Mouse (Mus musculus) embryo, embryonic 9.5 days (tissue): ENCODE measurements around the gene Sox6.
"Not testable (repeated sequence)": the region's sequence is repeated elsewhere in the genome, so short reads cannot be mapped to it uniquely, and the experiment has no call there.

Experiments used
- DNase-seq: peaks from one replicate; pipeline ENCODE4 v3.0.0-alpha.2; 2017; ENCODE audit errors: extremely low spot score

The Sox6 gene

DNA sequence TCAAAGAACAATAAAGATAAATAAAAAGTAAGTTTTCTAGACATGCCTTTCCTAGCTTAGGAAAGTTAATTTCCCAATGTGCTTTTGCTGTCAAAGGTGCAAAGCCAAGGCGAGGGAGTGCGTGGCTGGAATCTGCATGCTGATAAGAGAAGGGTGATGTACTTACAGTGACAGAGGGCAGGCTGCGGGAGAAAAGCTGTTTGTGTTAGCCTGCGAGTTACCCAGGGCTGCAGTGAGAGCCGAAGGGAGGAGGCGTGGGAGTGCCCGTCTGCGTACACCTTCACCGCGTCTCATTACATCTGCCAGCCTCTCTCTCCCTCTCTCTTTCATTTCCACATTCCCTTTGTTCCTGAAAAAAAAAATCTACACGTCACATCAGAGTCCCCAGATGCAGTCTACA is at the start of gene Sox6:
Gene Sox6 (minus strand): TSS at position 286 of the 400 bp plus-strand sequence.
- peak; percentile 50 for DNase-seq

DNA sequence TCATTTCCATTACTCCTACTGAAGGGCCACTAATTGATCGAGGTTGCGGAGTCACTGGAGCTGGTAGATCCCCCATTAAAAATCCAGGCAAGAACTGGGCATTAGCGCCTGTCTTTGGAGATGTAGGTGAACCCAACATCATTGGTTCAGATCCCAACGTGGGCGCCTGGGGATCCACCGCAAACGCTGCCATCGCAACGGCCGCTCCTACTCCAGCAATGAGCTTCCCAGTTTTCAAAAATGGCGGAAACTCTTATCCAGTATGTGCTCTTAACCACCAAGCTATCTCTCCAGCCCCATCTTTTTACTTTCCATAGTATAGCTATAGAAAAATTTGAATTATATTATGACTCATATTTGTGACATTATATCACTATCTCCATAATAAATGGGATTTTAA is 45.8 kb upstream of the Sox6 start, which contains the start of gene Gm4353:
Gene Gm4353 (minus strand): TSS at position 270 of the 400 bp plus-strand sequence.
- not testable (repeated sequence) for DNase-seq

DNA sequence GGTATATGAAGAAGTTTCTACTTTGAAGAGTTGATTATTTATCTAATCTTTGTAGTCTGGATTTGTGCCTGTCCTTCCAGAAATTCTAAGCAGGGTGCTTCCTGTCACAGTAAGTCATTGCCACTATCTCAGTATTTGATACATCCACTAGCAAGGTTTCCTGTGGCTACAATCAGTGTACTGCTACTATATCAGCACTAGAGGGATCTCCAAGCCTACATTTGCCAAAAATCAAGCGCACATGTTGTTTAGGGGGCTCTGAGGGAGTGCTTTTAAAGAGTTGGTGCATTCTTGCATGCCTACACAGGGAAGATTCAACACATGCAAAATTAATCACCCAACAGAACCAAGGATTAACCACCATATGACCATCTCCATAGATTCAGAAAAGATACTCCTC is 22.1 kb upstream of the Sox6 start:
- no peak for DNase-seq

DNA sequence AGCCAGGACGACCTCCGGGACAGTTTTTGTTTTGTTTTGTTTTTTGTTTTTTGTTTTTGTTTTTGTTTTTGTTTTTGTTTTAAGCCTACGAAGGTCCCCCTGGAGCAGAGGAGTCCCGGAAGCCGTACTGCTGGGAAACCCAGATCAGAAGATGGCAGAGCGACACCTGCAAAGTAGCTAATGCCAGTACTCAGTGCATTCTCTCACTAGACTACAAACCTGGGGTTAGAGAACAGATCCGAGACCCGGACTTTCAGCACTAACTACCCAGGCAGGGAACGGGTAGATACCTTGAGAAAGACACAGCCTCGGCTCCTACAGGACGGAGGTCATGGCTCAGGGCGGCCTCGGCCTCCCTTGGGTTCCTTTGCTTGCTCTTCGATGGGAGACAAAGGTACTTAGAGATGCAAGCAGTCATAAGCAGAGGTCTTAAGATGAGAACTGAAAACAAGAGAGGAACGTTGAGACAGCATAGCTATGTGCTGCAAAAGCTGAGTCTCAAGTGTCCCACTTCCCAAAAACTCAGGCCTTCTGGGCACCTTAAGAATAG is 1.9 kb upstream of the Sox6 start:
- DNase-seq = no peak

DNA sequence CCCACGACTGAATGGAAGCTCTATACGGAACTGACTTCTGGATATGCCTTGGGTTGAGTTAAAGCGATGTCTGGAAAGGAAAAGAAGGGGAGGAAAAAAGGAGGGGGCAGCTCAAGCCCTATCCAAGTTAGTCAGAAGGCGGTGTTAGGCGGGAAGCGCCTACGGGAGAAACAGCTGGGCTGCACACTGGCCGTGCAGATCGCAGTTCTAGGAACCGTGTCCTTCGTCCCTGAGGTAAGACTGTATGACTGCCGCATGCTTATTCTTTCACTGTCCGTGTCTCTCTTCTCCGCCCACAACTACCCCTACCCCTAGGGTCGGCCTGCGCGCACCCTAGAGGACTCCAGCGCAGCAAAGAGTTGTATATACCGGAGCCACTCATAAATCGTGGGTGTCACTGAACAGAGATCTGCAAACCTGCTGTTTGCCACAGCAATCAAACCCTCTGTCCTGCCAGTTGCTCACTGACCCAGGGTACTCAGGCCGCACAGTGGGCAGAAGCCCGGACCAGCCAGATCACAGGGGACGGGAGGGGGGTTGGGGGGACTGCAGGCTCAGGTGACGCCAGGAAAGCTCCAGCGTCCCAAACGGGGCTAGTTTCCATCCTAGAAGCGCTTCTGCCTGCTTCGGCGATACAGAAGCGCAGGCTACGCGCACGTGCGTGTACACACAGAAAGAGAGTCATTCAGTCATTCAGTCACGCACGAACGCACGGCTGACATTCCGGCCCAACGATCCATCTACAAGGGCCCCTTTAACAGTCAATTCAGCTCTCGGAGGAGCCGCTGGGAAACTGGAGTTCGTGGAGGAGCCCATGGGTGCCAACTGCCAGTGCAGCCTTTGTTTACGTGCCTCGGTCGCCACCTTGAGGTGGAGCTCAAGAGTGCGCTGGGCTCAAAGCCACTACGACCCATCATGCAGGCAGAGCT is 1.2 kb upstream of the Sox6 start:
- DNase-seq = peak; percentile 82

DNA sequence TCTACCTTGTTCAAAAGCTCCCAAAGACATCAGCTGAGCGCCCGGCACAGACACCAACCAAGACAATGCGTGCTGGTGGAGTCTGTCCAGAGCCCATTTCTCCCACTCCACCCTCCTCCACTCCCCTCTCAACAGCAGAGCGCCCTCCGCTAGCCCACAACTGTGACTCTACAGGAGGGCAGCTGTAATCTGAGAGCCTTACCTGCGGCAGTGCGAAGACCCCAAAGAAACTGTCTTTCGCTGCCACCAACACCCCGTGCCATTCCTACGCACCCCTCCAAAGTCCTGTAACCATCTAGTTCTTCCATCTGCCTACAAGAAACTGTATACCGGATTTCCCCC is 571 bp upstream of the Sox6 start, which contains the start of gene 1110004F10Rik:
Gene 1110004F10Rik (plus strand): TSS at position 202 of the 342 bp plus-strand sequence.
- DNase-seq = no peak

DNA sequence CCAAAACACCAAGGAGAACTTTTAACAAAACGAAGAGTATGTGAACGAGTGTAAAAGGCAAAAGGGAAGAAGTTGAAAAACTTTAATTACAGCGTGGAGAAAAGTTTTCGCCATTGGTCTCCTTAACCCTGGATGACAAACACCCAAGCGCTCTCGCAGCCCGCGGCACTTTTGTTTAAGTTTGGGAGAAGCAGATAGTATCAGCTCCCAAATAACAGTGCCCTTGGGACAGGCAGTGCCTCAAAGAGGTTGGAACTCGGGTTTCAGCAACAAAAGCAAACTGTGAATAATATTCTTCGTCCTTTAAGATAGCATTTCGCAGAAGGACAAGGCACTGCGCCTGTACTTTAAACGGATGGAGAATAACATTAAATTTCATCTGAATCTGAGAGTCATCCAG is 572 bp downstream of the Sox6 start:
- peak; percentile 38 for DNase-seq

DNA sequence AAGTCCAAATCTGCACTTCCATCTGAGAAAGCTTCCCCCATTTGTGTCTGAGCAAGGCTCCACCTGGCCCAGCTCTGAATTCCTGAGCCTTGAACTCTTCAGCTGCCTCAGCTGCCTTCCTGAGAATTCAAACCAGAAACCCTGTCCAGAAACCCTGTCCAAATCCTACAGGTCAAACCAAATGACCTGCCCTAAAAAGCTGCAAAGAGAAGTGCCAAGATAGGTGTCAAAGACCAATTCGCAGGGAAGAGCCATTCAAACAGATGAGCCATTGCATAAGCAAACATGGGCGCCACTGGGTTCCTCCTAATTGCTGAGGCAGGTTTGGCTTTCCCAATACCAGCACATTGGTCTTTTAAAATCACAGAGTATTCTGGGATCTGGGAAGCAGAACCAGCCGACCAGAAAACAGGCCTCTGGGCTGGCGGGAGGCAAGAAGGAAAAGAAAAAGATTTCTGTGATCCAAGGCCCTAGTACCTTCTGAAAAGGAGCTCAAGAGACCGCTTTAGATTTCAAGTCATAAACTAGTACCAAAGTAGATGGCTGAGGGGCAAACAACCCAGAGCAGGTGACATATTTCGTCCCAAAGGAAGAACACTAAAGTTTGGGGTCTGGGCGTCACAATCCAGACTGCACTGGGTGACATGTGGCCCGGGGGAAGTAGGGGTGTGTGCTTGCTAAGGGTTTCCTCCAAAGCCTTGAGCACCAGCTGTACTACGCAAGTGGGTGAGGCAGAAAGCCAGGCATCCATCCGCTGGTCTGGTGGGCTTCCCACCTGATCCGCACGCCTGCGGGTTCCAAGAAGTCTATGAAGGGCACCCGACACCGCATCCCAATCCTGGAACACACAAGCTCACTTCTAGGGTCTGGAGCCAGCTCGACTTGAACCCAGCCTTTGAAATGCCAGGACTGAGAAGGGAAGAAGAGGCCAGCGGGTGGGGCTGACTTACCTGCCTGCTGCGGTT is 1.7 kb downstream of the Sox6 start:
- DNase-seq = peak; percentile 29

DNA sequence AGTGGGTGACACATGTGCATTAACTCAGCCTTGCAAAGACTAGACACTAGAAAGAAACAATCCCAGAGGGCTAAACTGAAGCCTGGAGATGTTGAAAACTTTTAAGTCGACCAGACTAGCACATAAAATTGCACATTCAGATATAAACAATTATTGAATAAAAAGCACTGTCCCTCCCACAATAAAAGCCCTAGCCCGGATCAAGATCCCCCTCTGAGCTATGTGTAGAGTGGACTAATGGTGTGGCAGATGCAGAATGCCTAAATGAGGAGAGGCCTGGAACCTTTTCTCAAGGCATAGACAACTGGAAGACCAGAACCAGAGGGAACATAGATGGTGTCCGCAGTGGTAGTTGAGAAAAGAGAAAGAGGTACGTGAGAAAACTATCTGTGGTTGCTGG is 3.1 kb downstream of the Sox6 start:
- DNase-seq = no peak

DNA sequence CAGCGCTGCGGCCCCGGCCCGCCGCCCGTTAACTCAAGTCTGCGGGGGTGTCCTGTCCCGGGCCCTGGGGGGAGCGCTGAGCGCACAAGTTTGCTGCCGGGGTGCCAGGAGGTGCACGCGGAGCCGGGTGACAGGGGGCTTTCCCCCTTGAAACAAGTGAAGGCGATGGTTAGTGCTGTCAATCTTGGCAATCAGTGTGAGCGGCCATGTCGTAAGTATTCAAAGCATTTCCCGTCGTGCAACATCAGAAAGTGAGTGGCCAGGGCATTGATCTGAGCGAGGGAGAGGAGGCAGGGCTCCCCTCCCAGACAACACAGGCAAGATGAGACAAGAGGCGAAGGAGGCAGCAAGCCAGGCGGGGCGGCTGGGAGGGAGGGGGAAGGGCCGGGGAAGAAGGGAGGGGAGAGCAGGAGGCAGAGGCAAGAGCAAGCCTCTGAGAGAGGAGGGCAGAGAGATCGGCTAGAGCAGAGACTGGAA is 4.3 kb downstream of the Sox6 start:
- peak; percentile 91 for DNase-seq

DNA sequence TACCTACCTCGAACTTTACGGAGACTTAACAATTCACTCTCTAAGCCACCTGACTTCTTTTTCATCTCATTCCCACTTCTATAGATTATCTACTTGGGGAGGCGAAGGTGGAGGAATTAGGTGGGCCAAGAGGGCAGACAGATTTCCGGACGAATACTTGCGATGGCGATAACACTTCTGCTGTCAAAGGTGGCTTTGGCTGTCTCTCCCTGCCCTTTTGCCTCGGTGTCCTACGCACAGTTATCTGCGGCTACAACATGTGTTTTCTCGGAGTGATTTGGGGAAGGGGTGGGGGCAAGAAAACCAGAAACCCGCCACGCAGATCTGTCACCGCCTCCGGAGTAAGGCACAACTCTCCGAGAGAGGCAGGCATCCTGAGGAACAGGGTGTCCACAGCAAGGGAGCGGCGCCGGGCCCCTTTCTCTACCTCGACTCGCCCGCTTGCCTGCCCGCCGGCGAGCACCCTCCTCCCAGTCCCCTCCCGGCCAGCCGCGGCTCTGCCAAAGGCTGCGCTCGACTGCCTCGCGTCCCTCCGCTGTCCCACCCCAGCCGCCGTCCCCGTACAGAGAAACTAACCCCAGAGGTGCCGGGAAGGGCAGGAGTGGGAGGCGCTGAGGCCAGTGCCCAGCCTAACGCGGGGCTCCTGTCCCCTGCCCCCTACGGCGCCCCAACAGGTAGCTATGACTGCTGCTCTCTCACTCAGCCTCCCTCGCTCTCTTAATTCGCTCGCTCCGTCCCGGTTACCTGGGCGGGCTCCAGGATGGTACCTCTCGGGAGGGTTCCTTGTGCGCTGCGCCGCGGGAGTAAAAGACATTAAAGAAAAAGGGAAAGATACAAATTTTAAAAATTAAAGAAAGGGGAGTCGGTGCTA is 5.0 kb downstream of the Sox6 start:
- peak; percentile 76 for DNase-seq

DNA sequence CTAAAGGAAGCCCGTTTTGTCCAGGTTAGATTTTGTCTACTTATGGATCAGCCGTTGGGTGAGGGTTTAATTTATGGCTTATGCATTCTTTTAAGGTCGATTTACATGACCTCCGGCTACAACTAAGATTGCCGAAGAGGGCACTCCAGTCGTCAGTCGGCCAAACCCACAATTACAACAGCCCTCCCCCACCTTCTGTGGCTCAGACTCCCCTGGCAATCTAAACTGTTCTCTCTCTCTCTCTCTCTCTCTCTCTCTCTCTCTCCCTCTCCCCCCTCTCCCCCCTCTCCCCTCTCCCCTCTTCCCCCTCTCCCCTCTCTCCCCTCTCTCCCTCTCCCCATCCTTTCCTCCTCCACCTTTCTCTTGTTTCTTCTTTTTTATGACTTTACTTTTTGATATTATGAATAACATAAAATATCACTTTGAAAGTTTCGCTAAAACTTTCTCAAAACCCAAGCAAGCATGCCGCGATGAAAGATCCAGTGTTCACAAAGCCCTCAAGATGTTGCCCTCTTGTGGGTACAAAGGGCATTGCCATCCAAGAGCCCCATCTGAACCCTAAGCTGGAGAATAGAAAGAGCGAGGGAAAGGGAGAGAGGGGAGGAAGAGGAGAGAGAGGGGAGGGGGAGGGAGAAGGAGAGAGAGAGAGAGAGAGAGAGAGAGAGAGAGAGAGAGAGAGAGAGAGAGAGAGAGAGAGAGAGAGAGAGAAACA is 5.8 kb downstream of the Sox6 start:
- peak; percentile 83 for DNase-seq

DNA sequence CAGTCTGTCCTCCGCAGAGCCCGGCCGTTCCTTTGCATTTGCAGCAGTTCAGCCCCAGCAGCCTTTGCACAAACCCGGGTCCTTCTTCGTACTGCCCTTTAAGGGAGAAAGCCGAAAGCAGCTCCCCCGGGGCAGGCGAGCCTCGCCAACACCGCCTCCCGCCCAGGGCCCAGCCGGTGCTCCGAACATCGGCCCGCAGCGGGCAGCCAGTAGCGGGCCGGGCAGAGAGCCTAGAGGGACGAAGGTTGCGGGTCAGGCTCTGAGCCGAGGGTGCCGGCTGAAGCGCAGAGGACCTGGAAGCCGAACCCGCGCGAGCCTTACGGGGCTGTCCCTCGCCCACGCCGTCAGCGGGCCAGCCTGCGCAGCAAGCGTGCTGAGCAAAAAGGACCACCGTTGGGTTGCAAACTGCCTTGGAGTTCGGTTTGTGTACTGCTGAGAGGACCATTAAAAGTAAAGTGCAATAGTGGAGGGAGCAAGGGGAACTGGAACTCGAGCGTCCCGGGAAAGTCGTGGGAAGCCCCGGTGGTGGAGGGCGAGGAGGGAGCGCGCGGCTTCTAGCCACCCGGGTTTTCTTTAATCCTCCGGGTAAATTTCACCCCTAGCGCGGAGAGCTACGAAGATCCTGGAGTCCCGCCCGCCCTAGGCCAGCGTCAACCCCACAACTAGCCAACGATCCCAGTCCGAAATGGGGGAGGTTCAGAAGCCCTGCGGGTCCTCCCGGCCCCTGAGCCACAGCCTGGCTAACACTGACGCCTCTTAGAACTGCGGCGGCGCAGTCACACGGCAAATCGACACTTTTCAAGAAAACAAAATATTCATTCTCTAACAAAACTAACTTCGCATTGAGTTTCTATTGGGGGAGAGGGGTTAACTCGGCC is 6.6 kb downstream of the Sox6 start:
- DNase-seq = peak; percentile 77

DNA sequence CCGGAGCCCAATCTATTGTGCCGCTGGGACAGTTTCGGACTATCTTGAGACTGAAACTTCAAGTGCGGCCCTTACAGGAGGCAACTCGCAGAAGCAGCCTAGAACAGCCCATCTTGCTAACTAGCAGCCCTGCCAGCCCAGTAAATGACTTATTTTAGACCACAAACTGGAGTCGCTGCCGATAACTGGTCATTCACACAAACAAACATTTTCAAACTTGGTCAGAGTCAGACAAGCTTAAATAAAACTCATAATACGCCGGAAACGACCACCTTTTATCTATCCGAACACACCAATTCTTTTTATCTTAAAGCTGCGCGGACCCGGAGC is 7.2 kb downstream of the Sox6 start:
- no peak for DNase-seq

DNA sequence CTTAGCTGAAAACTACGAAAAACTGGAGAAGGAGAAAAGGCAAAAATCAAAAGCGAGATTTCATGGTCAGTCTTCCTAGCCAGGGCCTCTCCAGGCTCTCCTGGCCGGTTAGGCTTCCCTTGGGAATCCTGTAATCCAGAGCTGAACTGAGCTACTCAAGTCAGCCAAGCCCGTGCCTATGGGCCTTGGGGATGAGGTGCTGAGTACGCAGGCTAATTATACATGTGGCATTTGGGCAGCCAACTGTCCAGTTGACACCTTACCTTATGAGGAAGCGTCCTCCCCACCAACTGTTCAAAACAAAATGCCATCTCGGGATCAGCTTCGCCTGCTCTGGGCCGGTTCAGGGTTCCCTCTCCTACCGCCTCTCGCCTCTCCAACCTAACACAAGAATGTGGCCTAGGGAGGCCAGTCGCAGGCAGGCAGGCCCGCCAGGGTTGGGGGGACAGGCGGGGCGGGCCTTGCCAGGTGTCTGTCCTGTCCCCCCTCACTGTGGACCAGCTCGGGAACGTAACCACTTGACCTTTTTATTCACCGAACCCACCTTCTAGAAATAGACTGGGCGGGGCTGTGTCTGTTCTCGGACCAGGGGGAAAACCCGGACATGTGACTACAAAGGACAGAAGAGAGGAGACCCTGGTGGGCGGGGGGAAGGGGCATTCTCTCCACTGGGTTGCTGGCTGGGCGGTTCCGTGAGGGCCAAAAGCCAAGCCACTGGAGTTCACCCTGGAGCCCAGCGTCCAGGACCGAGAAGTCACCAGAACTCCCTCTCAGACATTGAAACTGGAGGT is 7.8 kb downstream of the Sox6 start:
- peak; percentile 85 for DNase-seq

DNA sequence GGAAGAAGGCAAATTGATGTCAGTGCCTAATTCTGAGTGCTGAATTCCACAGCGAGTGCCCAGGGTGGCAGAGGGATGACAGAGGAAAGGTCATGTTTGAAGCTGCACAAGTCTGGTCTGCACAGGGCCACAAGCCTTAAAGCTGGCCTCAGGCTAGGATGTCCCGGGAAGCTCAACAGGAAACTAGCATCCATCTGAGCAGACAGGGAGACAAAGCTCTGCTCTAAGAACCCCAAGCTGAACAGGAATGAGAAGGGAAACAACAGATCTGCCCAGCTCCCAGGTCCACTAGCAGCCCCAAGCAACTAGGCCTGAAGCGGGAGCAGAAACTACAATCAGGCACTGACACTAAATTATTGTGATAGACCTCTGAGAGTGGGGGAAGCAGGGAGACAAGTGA is 8.6 kb downstream of the Sox6 start:
- peak; percentile 35 for DNase-seq

DNA sequence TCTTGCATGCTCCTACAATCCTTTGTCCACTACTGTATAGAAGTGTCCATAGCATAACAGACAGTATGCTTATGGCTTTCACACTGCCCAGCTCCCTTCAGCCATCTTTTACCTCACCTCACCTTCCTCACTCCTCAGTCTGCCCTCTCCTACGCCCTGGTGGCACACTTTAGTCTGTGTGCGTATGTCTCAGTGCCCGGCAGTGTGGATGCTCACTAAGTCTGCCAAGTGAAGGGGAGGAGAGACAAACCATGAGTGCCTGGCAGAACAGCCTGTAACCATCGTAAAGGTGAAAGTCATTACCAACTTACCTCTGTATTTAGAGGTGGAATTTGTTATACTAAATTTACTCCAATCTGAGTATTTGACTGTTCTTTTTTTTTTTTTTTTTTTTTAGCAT is 35.9 kb downstream of the Sox6 start:
- no peak for DNase-seq

DNA sequence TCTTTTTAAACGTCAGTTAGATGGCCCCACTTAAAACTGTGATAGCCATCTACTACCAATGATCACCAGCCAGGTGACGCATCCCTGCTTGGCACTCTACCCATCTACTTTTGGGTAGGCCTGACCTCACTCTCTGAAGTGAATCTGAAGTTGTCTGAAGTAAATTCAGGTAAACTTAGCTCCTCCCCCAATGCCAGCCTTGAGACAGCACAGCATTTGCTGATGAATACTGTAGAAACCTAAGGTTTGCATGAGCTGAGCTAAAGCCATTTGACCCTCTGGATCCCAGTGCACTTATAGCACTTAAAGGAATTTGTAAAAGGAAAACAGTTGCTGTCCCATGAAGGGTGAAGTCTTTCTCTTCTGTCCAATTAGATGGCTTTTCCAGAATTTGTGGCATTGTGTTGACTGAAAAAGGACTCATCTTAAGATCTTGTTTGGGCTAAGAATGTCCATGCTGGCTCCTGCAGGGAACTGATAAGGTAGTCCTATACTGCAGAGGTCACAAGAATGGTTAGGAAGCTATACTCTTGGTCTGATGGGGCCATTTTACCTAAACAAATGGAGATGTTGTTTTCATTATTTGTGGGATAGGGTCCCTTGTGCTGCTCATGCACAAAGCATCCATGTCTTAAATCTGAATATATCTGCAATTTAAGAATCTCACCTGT is 50.4 kb downstream of the Sox6 start:
- no peak for DNase-seq
